ENCODE assay signal across 8 mouse cellular contexts in the genomic region with DNA sequence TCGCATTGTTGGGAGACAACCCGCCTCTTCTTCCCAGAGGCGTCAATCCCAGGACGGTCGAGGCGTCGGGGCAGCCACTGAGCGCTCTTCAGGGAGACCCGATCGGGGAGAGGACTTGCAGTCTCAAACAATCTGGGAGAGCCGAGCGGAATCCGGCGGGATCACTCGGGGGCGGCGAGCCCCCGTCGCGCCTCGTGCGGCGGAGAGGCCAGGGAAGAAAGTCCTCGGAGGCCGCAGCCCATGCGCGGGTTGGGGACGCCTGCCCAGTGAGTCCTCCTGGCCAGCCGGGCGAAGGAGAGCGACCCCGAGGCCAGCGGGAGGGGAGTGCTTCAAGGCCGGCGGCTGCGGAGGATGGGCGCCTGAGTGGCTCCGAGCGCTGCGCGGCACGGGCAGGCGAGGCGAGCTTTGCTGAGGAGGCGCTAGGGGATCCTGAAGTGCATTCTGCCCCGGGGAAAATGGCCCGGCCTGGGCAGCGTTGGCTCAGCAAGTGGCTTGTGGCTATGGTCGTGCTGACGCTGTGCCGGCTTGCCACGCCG. TPM values are rescaled to one million over a fixed set of nuclear protein-coding genes. Genes with fewer than 3 reads are reported as not detected.
DNase-seq lines count a peak whose midpoint lies in the region; ATAC-seq and TF ChIP-seq lines count a peak whose summit lies in the region.

No protein-coding gene starts in this region.

- peak overlapping the region; percentile 68 for H3K4me3 ChIP-seq in neural tube, embryonic 11.5 days (ENCODE audit: low read depth, low read length)
- H3K4me3 ChIP-seq in forebrain, embryonic 12.5 days (replicated peaks) = peak overlapping the region; percentile 79
- peak overlapping the region; percentile 70 for H3K4me3 ChIP-seq in hindbrain, embryonic 16.5 days (ENCODE audit: low read length)
- H3K4me3 ChIP-seq in liver, postnatal 0 days (ENCODE audit: low read depth, low read length) = peak overlapping the region; percentile 57
- H3K4me3 ChIP-seq in small intestine, adult 2 months (ENCODE audit: low read depth, low read length) = peak overlapping the region; percentile 99

- H3K9me3 ChIP-seq in neural tube, embryonic 11.5 days (ENCODE audit: control insufficient read depth, low read length) = no peaks in the 10 kb centered on the region
- H3K9me3 ChIP-seq in forebrain, embryonic 12.5 days = no peaks in the 10 kb centered on the region
- H3K9me3 ChIP-seq in hindbrain, embryonic 16.5 days (ENCODE audit: control insufficient read depth, low read length) = no peaks in the 10 kb centered on the region
- no peaks in the 10 kb centered on the region for H3K9me3 ChIP-seq in liver, postnatal 0 days (ENCODE audit: low read length)

- no peak for TF ChIP-seq CTCF in liver, postnatal 0 days (IDR thresholded peaks at IDR 0.05; ENCODE audit: low read depth)
- no peak for TF ChIP-seq CTCF in small intestine, adult 2 months (IDR thresholded peaks at IDR 0.05; ENCODE audit: extremely low read depth, insufficient read length, insufficient replicate concordance, low read depth, low read length)

- H3K36me3 ChIP-seq in neural tube, embryonic 11.5 days (ENCODE audit: control insufficient read depth, insufficient read depth, low read length) = no peaks in the 10 kb centered on the region
- no peaks in the 10 kb centered on the region for H3K36me3 ChIP-seq in forebrain, embryonic 12.5 days (replicated peaks)
- no peaks in the 10 kb centered on the region for H3K36me3 ChIP-seq in hindbrain, embryonic 16.5 days (ENCODE audit: control insufficient read depth, insufficient read depth, low read length)
- no peaks in the 10 kb centered on the region for H3K36me3 ChIP-seq in liver, postnatal 0 days (replicated peaks; ENCODE audit: insufficient read depth, low read length)
- H3K36me3 ChIP-seq in small intestine, adult 2 months (ENCODE audit: control insufficient read depth, insufficient read depth, low read length) = no peaks in the 10 kb centered on the region

- no peak for DNase-seq in neural tube, embryonic 11.5 days (ENCODE audit: low spot score)
- DNase-seq in neural tube, embryonic 10.5 days (ENCODE audit: extremely low spot score, low spot score) = no peak
- DNase-seq in adrenal gland, postnatal 25 days = peak; percentile 57
- DNase-seq in liver, postnatal 0 days = peak; percentile 37
- DNase-seq in right cerebral cortex, adult 18-20 months = no peak

- peak overlapping the region; percentile 85 for H3K9ac ChIP-seq in neural tube, embryonic 11.5 days (ENCODE audit: low read length)
- peak overlapping the region; percentile 94 for H3K9ac ChIP-seq in forebrain, embryonic 12.5 days
- peak overlapping the region; percentile 72 for H3K9ac ChIP-seq in hindbrain, embryonic 16.5 days (ENCODE audit: low read depth, low read length)
- H3K9ac ChIP-seq in liver, postnatal 0 days (replicated peaks) = peak overlapping the region; percentile 59

- no peak for TF ChIP-seq POLR2A in small intestine, adult 2 months (IDR thresholded peaks at IDR 0.05; ENCODE audit: low read depth, low read length)

- H3K27ac ChIP-seq in neural tube, embryonic 11.5 days (ENCODE audit: low read depth, low read length) = peak overlapping the region; percentile 78; the same call in 1 of the 2 replicates
- peak overlapping the region; percentile 91 for H3K27ac ChIP-seq in forebrain, embryonic 12.5 days
- H3K27ac ChIP-seq in hindbrain, embryonic 16.5 days (ENCODE audit: low read depth, low read length) = peak overlapping the region; percentile 60
- peak overlapping the region; percentile 67 for H3K27ac ChIP-seq in liver, postnatal 0 days (ENCODE audit: low read depth)
- H3K27ac ChIP-seq in small intestine, adult 2 months (ENCODE audit: insufficient read depth, low read depth, low read length) = peak overlapping the region; percentile 87

- H3K4me2 ChIP-seq in neural tube, embryonic 11.5 days (ENCODE audit: low read depth) = peak overlapping the region; percentile 72
- peak overlapping the region; percentile 82 for H3K4me2 ChIP-seq in forebrain, embryonic 12.5 days
- peak overlapping the region; percentile 56 for H3K4me2 ChIP-seq in hindbrain, embryonic 16.5 days (ENCODE audit: low read length)
- H3K4me2 ChIP-seq in liver, postnatal 0 days (ENCODE audit: low read depth, low read length) = peak overlapping the region; percentile 74

- no peak for TF ChIP-seq EP300 in liver, postnatal 0 days (IDR thresholded peaks at IDR 0.05; ENCODE audit: low read depth)

- WGBS in neural tube, embryonic 11.5 days = 18% methylated on average over 46 of the region's 53 CpGs
- WGBS in forebrain, embryonic 12.5 days = 22% methylated on average over 53 of the region's 53 CpGs
- 19% methylated on average over 31 of the region's 53 CpGs for WGBS in hindbrain, embryonic 16.5 days
- 26% methylated on average over 42 of the region's 53 CpGs for WGBS in liver, postnatal 0 days (ENCODE audit: insufficient replicate concordance)
- 14% methylated on average over 53 of the region's 53 CpGs for WGBS in small intestine, adult 2 months

- peaks cover 5% of the 10 kb centered on the region; the same call in 1 of the 2 replicates for H3K4me1 ChIP-seq in neural tube, embryonic 11.5 days (ENCODE audit: control insufficient read depth, insufficient read depth, low read length)
- H3K4me1 ChIP-seq in forebrain, embryonic 12.5 days = peaks cover 25% of the 10 kb centered on the region
- H3K4me1 ChIP-seq in hindbrain, embryonic 16.5 days (ENCODE audit: control insufficient read depth, insufficient read depth, low read depth, low read length) = peaks cover 14% of the 10 kb centered on the region
- no peaks in the 10 kb centered on the region for H3K4me1 ChIP-seq in liver, postnatal 0 days (ENCODE audit: insufficient read depth)
- H3K4me1 ChIP-seq in small intestine, adult 2 months (ENCODE audit: control insufficient read depth, insufficient read depth, insufficient read length, low read length) = peaks cover 8% of the 10 kb centered on the region

- no peaks in the 10 kb centered on the region; the same call in 1 of the 2 replicates for H3K27me3 ChIP-seq in neural tube, embryonic 11.5 days (ENCODE audit: control insufficient read depth, insufficient read depth, low read length)
- H3K27me3 ChIP-seq in forebrain, embryonic 12.5 days = peaks cover 43% of the 10 kb centered on the region
- peaks cover 5% of the 10 kb centered on the region; the same call in 1 of the 2 replicates for H3K27me3 ChIP-seq in hindbrain, embryonic 16.5 days (replicated peaks; ENCODE audit: control insufficient read depth, insufficient read depth, low read length)
- H3K27me3 ChIP-seq in liver, postnatal 0 days (ENCODE audit: insufficient read depth, low read length) = peaks cover 11% of the 10 kb centered on the region
- no peaks in the 10 kb centered on the region for H3K27me3 ChIP-seq in small intestine, adult 2 months (ENCODE audit: control insufficient read depth, insufficient read depth, low read length)

- ATAC-seq in neural tube, embryonic 11.5 days (ENCODE audit: insufficient read depth, low FRiP score, low TSS enrichment) = peak; percentile 1; the same call in 1 of the 2 replicates
- no peak for ATAC-seq in forebrain, embryonic 12.5 days (ENCODE audit: low FRiP score)
- 0 out of 2 replicates have a peak, but pooled peaks have one; percentile 0 for ATAC-seq in hindbrain, embryonic 16.5 days
- peak; percentile 16 for ATAC-seq in liver, postnatal 0 days

RNA-seq across cellular contexts. Expression of gene Efnb1, which starts 0.6 kb away (rescaled TPM):
- polyA plus RNA-seq in neural tube, embryonic 11.5 days (2014; fragmentation: Nextera tagmentation; extraction: Ambion mirVana) = 37.3 and 40.5 TPM in 2 replicates
- 47.3 and 60.8 TPM in 2 replicates for total RNA-seq in adrenal gland, postnatal 25 days (2021)
- polyA plus RNA-seq in forebrain, embryonic 12.5 days (2016; fragmentation: Nextera tagmentation; extraction: Ambion mirVana) = 99.2 and 106 TPM in 2 replicates
- polyA plus RNA-seq in hindbrain, embryonic 16.5 days (2015; fragmentation: Nextera tagmentation; extraction: Ambion mirVana) = 16.0 and 19.5 TPM in 2 replicates
- 4.9 and 6.5 TPM in 2 replicates for polyA plus RNA-seq in liver, postnatal 0 days (2015; fragmentation: Nextera tagmentation; extraction: Ambion mirVana)
- polyA plus RNA-seq in small intestine, adult 2 months (2012; rRNA removed) = 26.2 and 86.8 TPM in 2 replicates

Comparison
In these comparisons a context has a peak if more than half of its experiments do, and no peak if none do; other contexts are left out.
1. DNase-seq: peak in adrenal gland, postnatal 25 days (single experiment) and liver, postnatal 0 days (single experiment); none in neural tube, embryonic 11.5 days (single experiment), neural tube, embryonic 10.5 days (single experiment) and right cerebral cortex, adult 18-20 months (single experiment).
2. Peak in every context shown above with its lines, with median percentiles within 50 percentile points of each other: H3K27ac ChIP-seq, H3K4me2 ChIP-seq, H3K4me3 ChIP-seq and H3K9ac ChIP-seq.